Mouse (Mus musculus) frontal cortex, postnatal 14 days (tissue): ENCODE measurements around the gene Slc39a11.

ENCODE experiments used
- DNase-seq, 2 experiments: peaks; one replicate each; pipeline ENCODE4 v3.0.0; 2022; ENCODE audit warnings: low spot score in 2 of 2

Slc39a11 gene

DNA sequence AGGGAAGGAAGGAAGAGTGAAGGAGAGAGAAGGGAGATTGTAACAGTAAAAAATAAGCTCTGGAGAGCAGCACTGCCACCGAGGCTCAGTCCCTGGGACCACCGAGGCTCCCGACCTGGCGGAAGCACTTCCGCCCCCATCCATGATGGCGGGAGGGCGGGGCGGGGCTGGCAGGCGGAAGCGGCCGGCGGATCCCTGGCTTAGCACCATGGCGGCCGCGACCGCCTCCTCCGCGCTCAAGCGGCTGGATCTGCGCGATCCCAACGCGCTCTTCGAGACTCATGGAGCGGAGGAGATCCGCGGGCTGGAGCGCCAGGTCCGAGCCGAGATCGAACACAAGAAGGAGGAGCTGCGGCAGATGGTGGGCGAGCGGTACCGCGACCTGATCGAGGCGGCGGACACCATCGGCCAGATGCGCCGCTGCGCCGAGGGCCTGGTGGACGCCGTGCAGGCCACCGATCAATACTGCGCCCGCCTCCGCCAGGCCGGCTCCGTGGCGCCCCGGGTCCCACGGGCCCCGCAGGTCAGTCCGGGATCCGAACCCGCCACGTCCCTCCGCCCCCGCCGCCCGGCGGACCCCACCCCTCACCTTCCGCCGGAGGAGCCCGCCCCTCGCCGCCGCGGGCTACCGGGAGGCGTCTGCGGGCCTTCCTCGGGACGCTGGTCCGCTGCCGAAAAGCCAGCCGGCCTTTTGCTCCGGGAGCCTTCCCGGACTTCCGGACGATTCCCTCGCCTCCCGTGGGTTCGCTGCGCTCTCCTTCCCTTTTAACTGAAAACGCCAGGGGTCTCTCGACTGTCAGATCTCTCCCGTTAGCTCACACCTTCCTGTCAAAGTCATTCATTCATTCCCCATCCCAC, at the start of gene Slc39a11:
Slc39a11 (minus strand) TSS at position 727 of the 858 bp plus-strand sequence.
- peak in 1 of 2 experiments; percentile 38 for DNase-seq

GRCm38 (mm10) chr11:113699643-113700042, 49.8 kb upstream of the Slc39a11 start:
- DNase-seq, result no peak

DNA sequence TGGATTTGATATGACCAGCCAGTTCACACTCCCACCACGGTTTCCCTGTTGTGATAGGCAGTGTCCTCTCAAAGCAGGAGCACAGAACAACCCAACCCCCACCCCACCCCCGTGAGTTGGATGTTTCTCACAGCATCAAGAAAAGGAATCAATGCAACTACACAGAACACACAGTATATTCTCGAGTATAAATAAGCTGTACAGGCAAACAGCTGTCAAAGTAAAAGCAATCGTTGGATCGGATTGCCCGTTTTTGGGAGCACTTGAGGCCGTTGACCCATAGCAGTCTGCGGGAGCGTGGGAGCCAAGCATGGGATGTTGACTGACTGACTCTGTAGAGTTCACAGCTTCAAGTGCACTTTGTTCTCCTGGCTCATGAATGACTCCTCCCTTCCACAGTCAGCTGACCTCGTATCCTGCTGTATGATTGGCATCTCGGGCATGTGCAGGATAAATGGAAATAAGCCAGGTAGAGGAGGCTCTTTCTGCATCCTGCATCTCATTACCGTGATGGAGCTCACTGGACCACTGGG, 48.2 kb upstream of the Slc39a11 start:
- no peak for DNase-seq

GRCm38 (mm10) chr11:113697571-113697970, 47.7 kb upstream of the Slc39a11 start:
- DNase-seq, result no peak

DNA sequence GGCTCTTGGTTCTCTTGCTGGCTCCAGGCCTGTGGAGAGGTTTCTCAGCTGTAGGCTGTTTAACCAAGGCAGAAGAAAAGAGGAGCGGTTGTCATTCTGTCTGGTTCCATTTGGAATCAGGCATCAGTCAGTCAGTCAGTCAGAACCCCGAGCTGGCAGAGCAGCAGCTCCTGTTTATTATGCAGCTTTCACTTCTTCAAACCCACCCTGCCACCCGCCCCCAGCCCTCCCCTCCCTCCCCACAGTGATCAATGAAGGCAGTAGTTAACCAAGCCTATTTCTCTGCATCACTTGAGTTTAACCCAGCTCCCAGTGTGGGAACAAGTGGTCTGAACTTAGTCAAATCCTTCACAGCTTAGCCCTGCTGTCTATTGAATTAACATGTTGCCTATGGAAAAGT, 42.0 kb upstream of the Slc39a11 start:
- no peak for DNase-seq

DNA sequence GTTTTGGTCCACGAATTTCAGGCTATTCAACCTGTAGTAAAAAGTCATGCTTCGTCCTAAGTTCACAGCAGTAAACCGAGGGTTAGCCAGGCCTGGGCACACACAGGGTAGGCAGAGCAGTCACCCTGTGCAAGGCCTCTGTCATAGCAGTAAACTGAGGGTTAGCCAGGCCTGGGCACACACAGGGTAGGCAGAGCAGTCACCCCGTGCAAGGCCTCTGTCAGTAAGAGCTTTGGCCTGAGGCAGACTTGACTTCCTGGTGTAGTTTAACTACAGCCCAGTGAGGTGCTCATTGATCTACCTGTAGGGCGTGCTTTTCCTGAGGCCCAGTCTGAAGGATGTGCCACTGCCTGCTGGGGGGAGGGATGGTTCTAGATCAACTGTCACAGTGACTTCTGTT, 41.4 kb upstream of the Slc39a11 start:
- no peak for DNase-seq

DNA sequence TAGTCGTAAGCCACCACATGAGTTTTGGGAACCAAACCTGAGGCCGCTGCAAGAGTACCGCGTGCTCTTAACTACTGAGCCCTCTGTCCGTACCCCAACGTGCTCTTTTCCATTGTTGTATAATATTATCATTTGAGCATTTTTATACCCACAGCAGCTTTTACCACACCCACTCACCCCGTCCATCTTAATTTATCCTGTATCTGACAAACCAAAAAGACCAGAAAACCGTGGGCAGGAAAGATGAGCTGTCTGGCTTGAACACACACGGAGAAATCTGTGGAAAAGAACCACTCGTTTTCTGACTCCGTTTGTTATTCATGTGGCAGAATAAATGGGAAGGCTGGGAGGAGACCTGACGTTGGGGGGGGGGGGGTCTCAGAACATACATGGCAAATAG, 40.6 kb upstream of the Slc39a11 start:
- no peak for DNase-seq

GRCm38 (mm10) chr11:113687031-113687430, 37.2 kb upstream of the Slc39a11 start:
- no peak for DNase-seq

DNA sequence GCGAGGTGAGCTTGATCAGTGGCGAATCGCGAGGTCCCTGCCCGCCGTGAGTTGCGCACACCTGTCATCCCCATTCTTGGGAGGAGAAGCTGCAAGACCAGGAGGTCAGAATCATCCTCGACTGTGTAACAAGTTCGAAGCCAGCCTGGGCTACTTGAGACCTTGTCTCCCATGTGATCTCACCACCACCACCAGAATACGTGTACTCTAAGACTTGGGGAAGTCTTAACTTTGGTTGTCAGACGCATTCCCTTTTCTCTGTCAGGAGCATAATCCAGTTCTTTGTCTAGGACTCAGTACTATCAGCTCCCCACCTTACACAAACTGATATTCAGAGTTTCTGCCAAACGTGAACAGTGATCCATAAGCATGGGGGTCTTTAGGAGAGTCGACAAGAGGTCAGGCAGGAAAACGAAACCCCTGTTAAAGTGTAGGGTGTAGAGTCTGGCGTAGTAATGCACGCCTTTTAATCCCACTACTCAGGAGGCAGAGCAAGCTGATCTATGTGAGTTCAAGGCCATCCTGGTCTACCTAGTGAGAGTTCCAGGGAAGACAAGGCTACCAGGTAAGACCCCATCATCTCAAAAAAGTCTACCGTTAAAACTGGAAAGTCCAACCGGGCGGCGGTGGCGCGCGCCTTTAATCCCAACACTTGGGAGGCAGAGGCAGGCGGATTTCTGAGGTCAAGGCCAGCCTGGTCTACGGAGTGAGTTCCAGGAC, 35.0 kb upstream of the Slc39a11 start:
- no peak for DNase-seq

GRCm38 (mm10) chr11:113683957-113684706, 34.3 kb upstream of the Slc39a11 start, which contains the start of the genes Fam104a and D11Wsu47e:
Gene Fam104a, minus strand, starts transcription at chr11:113684155.
Gene D11Wsu47e, plus strand, starts transcription at chr11:113684412.
- peak; percentile 90 to 91 for DNase-seq

DNA sequence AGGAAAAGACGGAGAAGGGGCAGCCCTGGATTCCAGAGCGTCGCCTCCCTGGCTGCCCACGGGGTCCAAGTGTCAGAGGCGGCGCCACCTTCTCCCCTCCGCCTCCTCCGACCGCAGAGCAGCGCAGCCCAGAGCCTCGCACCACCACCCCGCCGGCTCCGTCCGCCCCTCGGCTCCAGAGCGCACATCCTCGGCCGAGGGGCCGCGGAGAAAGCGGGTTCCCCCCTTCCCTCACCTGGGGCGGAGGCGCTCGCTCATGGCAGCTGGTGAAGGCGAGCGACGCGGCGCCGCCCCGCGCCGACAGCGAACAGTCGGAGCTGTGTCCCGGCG, 33.7 kb upstream of the Slc39a11 start:
- no peak for DNase-seq

GRCm38 (mm10) chr11:113682897-113683626, 33.2 kb upstream of the Slc39a11 start:
- peak; percentile 35 to 40 for DNase-seq

DNA sequence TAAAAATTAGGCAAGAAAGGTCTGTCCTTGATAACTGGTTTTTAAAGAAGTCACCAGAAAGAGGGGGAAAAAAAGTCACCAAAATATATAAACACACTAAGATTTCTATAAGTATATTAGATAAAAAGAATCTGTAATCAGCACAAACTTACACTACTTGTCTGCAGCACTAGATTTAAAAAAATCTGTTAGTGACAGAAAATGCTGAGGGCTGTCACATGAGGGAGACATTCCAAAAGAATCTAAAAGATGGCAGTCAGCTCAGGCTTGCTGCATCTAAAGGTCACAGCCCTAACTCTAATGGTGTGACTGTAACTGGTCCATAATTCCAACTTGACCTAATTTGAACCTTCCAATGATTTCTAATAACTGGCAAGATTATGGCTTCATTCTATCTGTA, 32.1 kb upstream of the Slc39a11 start:
- no peak for DNase-seq

DNA sequence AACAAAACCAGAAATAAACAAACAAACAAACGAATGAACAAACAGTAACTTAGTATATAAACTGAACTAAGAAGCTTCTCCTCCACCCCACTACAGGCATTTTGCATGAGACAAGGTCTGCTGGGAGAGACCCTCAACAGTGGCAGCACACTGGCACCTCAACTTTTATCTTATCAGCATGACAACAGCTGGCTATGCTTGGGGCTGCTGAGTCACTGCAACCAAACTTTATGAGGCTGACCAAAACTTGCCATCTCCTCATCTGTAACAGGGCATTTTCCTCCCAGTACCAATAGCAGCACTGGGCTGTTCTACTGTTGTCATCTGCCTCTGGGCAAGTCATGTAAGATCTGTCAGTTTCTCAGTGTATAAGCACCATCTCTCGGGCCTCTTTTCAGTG, 31.1 kb upstream of the Slc39a11 start:
- no peak for DNase-seq

- no peak for DNase-seq
These were observed 28.5 kb upstream of the Slc39a11 start for GRCm38 (mm10) chr11:113678373-113678772.

DNA sequence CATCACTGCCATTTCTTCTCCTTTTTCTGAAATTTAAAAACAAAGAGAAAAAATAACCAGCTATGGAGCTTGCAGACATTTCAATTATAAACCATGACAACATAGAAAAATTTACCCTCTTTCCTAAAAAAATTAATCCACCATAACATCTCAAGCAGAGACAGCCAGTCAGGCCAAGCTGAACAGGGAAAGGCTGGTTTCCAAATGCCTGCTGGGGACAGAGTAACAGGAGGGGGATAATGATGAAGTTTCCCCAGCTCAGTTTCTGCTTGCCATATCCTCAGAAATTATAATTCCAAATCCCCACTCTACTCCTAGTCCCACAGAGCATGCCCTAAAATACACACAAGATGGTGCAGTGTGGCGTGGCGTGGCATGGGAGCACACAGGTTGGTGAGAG, 27.5 kb upstream of the Slc39a11 start:
- DNase-seq, result no peak

DNA sequence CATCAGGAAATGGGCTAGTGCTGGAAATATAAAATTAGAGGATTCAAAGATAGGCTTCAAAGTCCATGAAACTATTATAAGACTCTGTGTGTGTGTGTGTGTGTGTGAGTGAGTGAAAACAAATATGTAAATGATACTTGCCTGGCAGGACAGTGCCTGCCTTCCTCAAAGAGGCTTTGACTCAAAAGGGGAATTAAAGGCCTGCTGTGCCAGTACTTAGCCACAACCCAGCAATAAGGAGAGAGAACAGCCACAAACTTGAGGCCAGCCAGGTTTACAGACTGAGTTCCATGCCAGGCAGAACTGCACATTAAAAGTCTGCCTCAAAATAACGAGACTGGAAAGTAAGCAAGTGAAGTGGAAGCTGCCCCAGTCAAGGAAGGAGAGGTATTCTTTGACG, 27.0 kb upstream of the Slc39a11 start:
- no peak for DNase-seq

- DNase-seq, result no peak
These were observed 24.7 kb upstream of the Slc39a11 start for GRCm38 (mm10) chr11:113674595-113674994.

GRCm38 (mm10) chr11:113673614-113674013, 23.7 kb upstream of the Slc39a11 start:
- no peak for DNase-seq

DNA sequence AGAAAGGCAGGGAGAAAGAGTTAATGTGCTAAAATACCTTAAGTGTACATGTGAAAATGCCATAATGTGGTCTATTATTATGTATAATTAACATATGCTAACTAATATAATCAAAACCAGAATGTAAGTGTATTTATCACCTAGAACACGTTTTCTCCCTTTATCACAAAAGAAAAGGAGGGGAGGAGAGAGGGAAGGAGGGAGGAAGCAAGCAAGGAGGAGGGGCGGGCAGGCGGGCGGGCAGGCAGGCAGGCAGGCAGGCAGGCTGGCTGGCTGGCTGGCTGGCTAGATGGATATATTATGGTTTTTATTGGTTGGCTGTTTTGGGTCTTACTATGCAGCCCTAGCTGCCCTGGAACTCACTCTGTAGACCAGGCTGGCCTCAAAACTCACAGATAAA, 19.8 kb upstream of the Slc39a11 start:
- DNase-seq, result no peak

- no peak for DNase-seq
These were observed 19.0 kb upstream of the Slc39a11 start for GRCm38 (mm10) chr11:113668857-113669256.
